Mouse (Mus musculus): ENCODE measurements around the gene Ica1. TPM values are rescaled to one million over a fixed set of nuclear protein-coding genes. Genes with fewer than 3 reads are reported as not detected.

The Ica1 gene
- polyA plus RNA-seq, 1 experiment from 2014 or later, result 43.9 TPM

DNA sequence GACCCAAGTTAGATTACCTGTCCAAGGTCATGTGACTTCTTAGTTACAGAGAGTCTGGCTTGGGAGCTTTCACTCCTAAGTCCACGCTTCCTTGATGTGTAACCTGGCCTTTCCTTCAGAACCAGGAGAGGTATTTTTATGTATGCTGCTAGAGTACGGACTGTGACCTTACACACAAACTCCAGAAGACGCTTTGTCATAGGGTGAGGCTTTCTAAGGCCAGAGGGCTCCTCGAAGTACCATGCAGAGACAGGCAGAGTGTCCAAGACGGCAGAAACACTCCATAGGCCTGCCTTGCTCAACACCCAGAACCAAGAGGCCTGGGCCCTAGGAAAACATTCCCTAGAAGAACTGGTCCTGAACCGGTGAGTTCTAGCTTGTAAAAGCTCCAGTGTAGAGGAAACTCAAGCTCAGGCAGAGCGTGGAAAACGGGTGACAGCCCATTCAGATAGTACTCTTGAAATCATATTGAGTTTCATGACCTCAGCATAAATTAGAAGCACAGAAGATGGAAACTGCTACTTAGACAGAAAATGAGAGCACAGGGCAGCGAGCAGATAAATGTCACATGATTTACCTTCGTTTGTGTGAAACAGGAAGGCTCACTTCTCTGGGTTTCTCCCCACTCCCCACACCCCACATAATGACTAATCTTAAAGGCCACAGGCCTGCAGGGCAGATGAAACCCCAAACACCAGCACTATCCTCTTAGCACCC lies 129.9 kb downstream of the Ica1 start:
- H3K27me3 ChIP-seq, result no peaks in the 10 kb centered on the region
- H3K4me2 ChIP-seq (replicated peaks), result no peak overlapping the region
- H3K9me3 ChIP-seq, result no peaks in the 10 kb centered on the region
- no peak overlapping the region for H3K4me3 ChIP-seq
- 0 out of 2 replicates have a peak, but pooled peaks cover 3% of the 10 kb centered on the region for H3K36me3 ChIP-seq
- ATAC-seq (replicated peaks), result no peak
- H3K9ac ChIP-seq (replicated peaks), result no peak overlapping the region
- WGBS, result 77% methylated on average over 10 of the region's 10 CpGs
- H3K4me1 ChIP-seq, result peaks cover 3% of the 10 kb centered on the region; the same call in 1 of the 2 replicates
- H3K27ac ChIP-seq (replicated peaks), result no peak overlapping the region

DNA sequence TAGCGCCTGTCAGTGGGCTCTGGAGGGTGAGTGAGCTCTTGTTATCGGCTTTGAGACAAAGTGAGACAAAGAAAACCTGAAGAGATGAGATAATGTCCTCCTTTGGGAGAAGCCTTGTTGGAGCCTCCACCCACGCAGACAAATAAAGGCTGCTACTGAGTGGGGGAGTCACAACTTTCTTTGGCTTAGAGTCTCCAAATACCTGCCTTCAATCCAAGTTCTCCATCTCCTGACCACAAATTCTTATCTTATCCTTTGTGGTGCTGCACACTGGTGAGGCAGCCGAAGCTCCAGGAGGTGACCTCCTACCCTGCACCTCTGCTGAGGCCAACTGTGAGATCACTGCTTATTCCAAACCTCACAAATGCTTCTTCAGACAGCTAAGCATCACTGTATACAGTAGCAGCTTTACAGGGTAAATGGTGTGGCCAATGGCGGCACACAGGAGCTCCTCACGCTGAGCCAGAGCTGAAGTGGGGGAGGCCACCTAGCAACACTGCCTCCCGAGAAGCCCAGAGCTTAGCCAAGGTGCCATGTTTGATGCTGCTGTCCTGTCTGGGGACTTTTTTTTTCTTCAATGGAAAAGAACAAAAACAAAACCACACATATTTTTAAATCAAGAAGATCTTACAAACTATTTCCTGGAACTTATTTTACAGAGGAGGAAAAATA lies 130.6 kb downstream of the Ica1 start:
- no peak overlapping the region for H3K9ac ChIP-seq (replicated peaks)
- no peak for ATAC-seq (replicated peaks)
- H3K4me1 ChIP-seq, result peaks cover 3% of the 10 kb centered on the region; the same call in 1 of the 2 replicates
- no peak overlapping the region for H3K4me3 ChIP-seq
- no peak overlapping the region for H3K27ac ChIP-seq (replicated peaks)
- no peaks in the 10 kb centered on the region for H3K27me3 ChIP-seq
- no peaks in the 10 kb centered on the region for H3K9me3 ChIP-seq
- WGBS, result 83% methylated on average over 7 of the region's 7 CpGs
- 0 out of 2 replicates have a peak, but pooled peaks cover 3% of the 10 kb centered on the region for H3K36me3 ChIP-seq
- H3K4me2 ChIP-seq (replicated peaks), result no peak overlapping the region

DNA sequence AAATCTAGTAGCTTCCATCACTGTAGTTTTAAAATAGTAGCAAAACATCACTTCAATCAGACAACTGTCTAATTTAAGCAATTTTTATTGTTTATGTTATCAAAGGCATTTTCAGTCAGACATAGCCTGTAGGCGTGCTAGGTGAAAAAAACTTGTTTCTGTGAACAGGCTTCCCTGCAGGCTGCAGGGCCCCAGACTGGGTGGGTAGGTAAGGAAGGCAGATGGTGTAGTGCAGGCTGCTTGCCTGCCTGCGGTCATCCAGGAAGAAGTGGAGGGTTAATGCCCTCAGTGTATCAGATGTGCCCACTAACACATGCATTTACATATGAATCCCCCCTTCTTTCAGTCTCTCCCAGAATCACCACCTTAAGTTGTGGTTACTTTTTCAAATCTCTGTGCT lies 132.6 kb downstream of the Ica1 start:
- Histone ChIP-seq H3K4me2 (replicated peaks) (no peak overlapping the region), H3K27me3 (no peaks in the 10 kb centered on the region), H3K4me1 (peaks cover 3% of the 10 kb centered on the region; the same call in 1 of the 2 replicates), H3K4me3 (no peak overlapping the region), H3K9me3 (no peaks in the 10 kb centered on the region), H3K27ac (replicated peaks) (no peak overlapping the region), H3K36me3 (0 out of 2 replicates have a peak, but pooled peaks cover 3% of the 10 kb centered on the region), H3K9ac (replicated peaks) (no peak overlapping the region)
- 39% methylated on average over 2 of the region's 2 CpGs for WGBS
- peak; percentile 51; the same call in 1 of the 2 replicates for ATAC-seq (replicated peaks)

DNA sequence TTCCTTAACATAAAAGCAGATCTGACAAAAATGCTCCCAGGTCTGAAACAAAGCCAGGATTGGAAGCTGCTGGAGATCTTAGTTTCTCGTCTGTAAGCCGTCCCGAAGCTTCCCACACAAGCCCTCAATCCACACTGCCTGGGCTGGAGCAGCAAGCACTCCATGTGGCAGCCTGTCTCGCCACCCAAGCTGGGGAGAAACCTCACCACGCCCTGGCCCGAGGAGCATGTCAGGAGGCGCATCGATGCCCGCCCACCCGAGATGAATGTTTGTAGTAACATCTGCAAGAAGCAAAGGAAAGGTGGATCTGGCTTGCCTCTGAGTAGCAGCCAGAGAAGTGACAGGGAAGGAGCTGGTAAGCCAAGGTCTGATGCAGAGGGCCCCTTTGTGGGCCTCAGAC lies 133.6 kb downstream of the Ica1 start:
- Histone ChIP-seq H3K4me2 (replicated peaks) (no peak overlapping the region), H3K27me3 (no peaks in the 10 kb centered on the region), H3K9ac (replicated peaks) (no peak overlapping the region), H3K4me1 (peaks cover 3% of the 10 kb centered on the region; the same call in 1 of the 2 replicates), H3K36me3 (no peaks in the 10 kb centered on the region), H3K9me3 (no peaks in the 10 kb centered on the region), H3K4me3 (no peak overlapping the region), H3K27ac (replicated peaks) (no peak overlapping the region)
- no peak for ATAC-seq (replicated peaks)
- 85% methylated on average over 10 of the region's 10 CpGs for WGBS

DNA sequence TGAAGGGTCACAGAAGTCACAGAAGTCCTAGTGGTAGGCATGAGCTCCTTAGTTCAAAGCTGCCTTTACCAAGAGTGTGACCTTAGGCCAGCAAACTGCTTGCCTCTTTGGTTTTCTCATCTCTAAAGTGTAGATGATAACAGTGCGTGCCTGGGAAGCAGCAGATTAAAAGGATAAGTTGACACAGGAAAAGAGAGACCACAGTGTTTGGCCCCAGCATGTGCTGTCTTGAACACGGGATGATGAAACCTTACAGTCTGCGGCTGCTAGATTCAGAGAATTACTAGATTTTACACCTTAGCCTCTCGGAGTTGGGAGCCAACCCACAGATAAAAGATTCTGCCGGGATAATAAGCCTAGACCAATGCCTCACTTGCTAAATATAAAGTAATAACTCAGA lies 137.4 kb downstream of the Ica1 start:
- Histone ChIP-seq H3K4me1 (peaks cover 3% of the 10 kb centered on the region; the same call in 1 of the 2 replicates), H3K27me3 (no peaks in the 10 kb centered on the region), H3K9me3 (no peaks in the 10 kb centered on the region), H3K27ac (replicated peaks) (no peak overlapping the region), H3K9ac (replicated peaks) (no peak overlapping the region), H3K36me3 (no peaks in the 10 kb centered on the region), H3K4me2 (replicated peaks) (no peak overlapping the region), H3K4me3 (no peak overlapping the region)
- no peak for ATAC-seq (replicated peaks)
- 85% methylated on average over 5 of the region's 5 CpGs for WGBS

DNA sequence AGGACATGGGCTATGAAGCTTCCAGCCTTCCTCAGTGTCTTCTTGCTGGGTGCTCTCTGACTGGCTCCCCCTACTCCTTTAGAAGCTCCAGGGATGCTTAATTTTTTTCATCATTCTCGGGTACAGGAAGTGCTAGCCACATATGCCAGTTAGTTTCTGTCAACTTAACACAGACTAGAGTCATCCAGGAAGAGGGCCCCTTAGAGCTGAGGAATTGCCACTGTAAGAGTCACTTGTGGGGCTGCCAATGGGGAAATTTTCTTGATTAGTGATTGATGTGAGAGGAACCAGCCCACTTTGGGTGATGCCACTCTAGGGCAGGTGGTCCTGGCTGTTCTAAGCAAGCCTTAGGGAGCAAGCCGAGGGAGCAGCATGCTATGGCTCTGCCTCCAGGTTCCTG lies 138.8 kb downstream of the Ica1 start:
- WGBS, result 89% methylated on average over 2 of the region's 2 CpGs
- ATAC-seq (replicated peaks), result no peak

DNA sequence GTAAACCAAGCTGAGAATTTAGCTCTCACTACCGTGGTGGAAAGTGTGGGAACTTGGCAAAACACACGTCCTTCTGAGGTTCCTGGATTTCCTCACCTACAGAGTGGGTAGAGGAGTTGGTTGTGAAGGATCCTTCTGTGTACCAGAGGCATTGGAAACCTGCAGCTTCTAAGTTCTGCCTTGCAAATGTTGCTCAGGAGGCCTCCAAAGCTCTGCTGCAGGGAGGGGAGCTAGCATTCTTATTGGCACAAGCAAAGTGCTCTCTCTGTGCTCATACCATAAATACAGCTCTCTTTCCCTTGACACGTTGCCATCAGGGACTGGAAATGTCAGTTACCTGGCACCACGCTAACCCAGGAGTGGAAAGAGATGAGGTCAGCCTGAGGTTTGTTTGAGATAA lies 139.4 kb downstream of the Ica1 start:
- no peak overlapping the region for H3K4me2 ChIP-seq (replicated peaks)
- H3K9ac ChIP-seq (replicated peaks), result no peak overlapping the region
- ATAC-seq (replicated peaks), result no peak
- H3K36me3 ChIP-seq, result no peaks in the 10 kb centered on the region
- H3K27ac ChIP-seq (replicated peaks), result no peak overlapping the region
- no peaks in the 10 kb centered on the region for H3K4me1 ChIP-seq
- H3K27me3 ChIP-seq, result no peaks in the 10 kb centered on the region
- H3K9me3 ChIP-seq, result no peaks in the 10 kb centered on the region
- WGBS, result 89% methylated on average over 4 of the region's 4 CpGs
- no peak overlapping the region for H3K4me3 ChIP-seq

More for the DNA sequence above, 138.8 kb downstream of the Ica1 start:
- no peaks in the 10 kb centered on the region for H3K9me3 ChIP-seq
- H3K36me3 ChIP-seq, result no peaks in the 10 kb centered on the region
- no peak overlapping the region for H3K4me3 ChIP-seq
- H3K4me2 ChIP-seq (replicated peaks), result no peak overlapping the region
- no peak overlapping the region for H3K27ac ChIP-seq (replicated peaks)
- no peaks in the 10 kb centered on the region for H3K4me1 ChIP-seq
- no peak overlapping the region for H3K9ac ChIP-seq (replicated peaks)
- H3K27me3 ChIP-seq, result no peaks in the 10 kb centered on the region

DNA sequence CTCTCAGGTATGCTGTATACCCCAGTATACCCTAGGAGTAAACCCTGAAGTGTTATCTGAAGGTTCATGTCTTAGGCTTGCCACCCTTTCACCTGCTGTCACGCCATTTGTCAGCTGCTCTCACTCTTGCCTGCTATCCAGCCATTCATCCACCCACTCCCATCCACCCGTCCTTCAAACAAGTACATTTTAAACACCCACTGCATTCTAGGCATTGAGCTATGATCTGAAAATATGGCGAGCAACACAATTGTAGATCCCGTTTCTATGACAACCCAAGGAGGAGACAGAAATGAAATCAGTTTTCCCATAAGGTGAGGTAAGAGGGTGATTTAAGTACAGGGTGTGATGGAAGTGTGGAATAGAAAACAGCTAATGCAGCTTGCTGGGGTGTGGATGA lies 140.2 kb downstream of the Ica1 start:
- 80% methylated on average over 4 of the region's 4 CpGs for WGBS

DNA sequence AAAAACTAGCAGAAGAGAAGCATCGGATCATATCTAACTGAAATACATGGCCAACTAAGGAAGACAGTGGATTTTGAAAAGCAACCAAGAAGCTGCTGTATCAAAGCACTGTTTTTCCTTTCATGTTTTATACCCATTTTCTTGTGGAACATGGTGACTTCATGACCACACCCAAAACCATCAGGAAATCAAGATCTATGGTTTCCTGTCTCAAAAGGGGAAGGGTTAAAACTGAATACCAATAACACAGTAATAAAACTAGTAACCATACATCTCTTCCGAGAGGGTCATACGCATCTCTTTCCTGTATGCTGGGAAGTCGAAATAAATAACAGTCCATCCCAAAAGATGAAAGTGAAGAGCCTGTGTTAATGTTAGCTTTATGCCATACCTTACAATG lies 145.6 kb downstream of the Ica1 start:
- H3K4me1 ChIP-seq, result no peaks in the 10 kb centered on the region
- ATAC-seq (replicated peaks), result no peak
- no peak overlapping the region for H3K27ac ChIP-seq (replicated peaks)
- 94% methylated on average over 4 of the region's 4 CpGs for WGBS
- H3K4me2 ChIP-seq (replicated peaks), result no peak overlapping the region
- no peak overlapping the region for H3K9ac ChIP-seq (replicated peaks)
- no peak overlapping the region for H3K4me3 ChIP-seq
- no peaks in the 10 kb centered on the region for H3K36me3 ChIP-seq
- no peaks in the 10 kb centered on the region for H3K9me3 ChIP-seq
- H3K27me3 ChIP-seq, result no peaks in the 10 kb centered on the region

More for the DNA sequence above, 140.2 kb downstream of the Ica1 start:
- Histone ChIP-seq H3K36me3 (no peaks in the 10 kb centered on the region), H3K27ac (replicated peaks) (no peak overlapping the region), H3K4me2 (replicated peaks) (no peak overlapping the region), H3K9me3 (no peaks in the 10 kb centered on the region), H3K27me3 (no peaks in the 10 kb centered on the region), H3K4me1 (no peaks in the 10 kb centered on the region), H3K9ac (replicated peaks) (no peak overlapping the region), H3K4me3 (no peak overlapping the region)
- ATAC-seq (replicated peaks), result 0 out of 2 replicates have a peak, but pooled peaks have one; percentile 23

DNA sequence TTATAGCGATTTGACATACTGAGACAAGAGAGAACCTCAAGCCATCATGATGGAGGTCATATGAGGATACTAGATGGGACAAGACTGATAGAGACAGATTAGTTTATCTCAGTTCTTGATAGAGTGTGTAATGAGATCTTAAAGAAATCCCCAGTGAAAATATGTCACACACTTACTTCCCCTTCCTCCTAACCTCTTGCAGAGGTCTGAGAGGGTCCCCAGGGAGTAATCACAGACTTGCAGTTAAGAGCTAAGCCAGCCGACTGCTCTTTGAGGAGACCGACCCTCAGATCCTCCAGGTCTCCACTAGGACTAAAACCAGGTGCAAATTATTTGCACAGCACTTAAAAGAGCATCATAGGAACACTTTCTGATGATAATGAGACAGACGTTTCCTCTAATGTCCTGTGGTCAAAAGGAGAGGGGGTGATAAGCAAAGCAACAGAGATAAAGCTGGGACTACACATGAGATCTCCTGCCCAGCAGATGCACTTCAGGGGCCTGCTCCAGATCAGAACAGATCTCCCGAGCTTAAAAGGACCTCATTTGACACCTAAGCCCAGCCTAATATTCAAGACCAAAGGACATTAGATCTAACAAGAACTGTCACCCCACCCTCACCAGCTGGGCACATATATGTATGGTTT lies 146.2 kb downstream of the Ica1 start:
- WGBS, result 87% methylated on average over 5 of the region's 5 CpGs

DNA sequence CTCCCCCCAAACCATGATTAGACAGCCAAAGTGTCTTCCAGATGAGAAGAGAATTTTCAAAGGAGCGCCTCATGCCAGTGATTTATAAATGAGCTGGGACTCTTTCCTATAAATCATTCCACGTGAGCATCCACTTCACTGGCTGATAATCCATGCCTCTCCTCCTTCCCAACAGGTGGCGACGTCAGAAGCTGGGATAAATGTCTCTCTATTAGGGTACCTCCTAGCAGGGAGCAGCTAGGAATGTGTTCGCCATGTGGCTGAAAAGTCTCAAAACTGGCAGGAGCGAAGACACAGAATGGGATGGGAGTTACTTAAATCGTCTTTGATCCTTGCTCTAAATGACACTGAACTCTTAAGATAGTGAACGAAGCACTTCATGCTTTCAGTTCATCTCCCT lies 146.9 kb downstream of the Ica1 start:
- H3K36me3 ChIP-seq, result no peaks in the 10 kb centered on the region
- no peak overlapping the region for H3K4me2 ChIP-seq (replicated peaks)
- WGBS, result 77% methylated on average over 8 of the region's 8 CpGs
- no peaks in the 10 kb centered on the region for H3K9me3 ChIP-seq
- no peak overlapping the region for H3K4me3 ChIP-seq
- no peaks in the 10 kb centered on the region for H3K4me1 ChIP-seq
- H3K27ac ChIP-seq (replicated peaks), result no peak overlapping the region
- no peak overlapping the region for H3K9ac ChIP-seq (replicated peaks)
- no peaks in the 10 kb centered on the region for H3K27me3 ChIP-seq
- no peak for ATAC-seq (replicated peaks)

More for the DNA sequence above, 146.2 kb downstream of the Ica1 start:
- Histone ChIP-seq H3K4me1 (no peaks in the 10 kb centered on the region), H3K9me3 (no peaks in the 10 kb centered on the region), H3K27ac (replicated peaks) (no peak overlapping the region), H3K9ac (replicated peaks) (no peak overlapping the region), H3K27me3 (no peaks in the 10 kb centered on the region), H3K4me3 (no peak overlapping the region), H3K36me3 (no peaks in the 10 kb centered on the region), H3K4me2 (replicated peaks) (no peak overlapping the region)
- ATAC-seq (replicated peaks), result no peak

DNA sequence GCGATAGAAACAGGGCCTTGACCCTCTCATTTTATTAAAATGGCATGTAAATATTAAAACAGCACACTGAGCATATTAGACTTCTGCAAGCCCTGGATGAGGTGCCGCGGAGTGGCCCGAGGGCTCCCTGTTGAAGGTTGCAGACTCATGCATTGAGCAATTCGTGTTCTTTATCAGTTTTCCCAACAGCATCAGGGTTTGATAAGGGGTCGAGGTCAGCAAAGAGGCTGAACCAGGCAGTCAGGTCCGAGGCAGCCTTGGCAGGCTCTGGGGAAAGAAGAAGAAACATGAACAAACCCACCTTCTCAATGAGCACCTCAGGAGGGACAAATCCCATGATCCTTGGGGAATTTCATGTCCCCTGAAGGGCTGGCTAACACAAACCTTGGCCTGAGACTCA lies 147.8 kb downstream of the Ica1 start:
- no peaks in the 10 kb centered on the region for H3K36me3 ChIP-seq
- no peaks in the 10 kb centered on the region for H3K4me1 ChIP-seq
- WGBS, result 92% methylated on average over 7 of the region's 7 CpGs
- no peak overlapping the region for H3K4me2 ChIP-seq (replicated peaks)
- H3K27ac ChIP-seq (replicated peaks), result no peak overlapping the region
- no peak overlapping the region for H3K9ac ChIP-seq (replicated peaks)
- H3K4me3 ChIP-seq, result no peak overlapping the region
- no peak for ATAC-seq (replicated peaks)
- H3K27me3 ChIP-seq, result no peaks in the 10 kb centered on the region
- no peaks in the 10 kb centered on the region for H3K9me3 ChIP-seq
